9 mouse cellular contexts compared by ENCODE assay signal in genomic region chr11:99292846-99293245, GRCm38 (mm10). TPM values are rescaled to one million over a fixed set of nuclear protein-coding genes. Genes with fewer than 3 reads are reported as not detected.
DNase-seq lines count a peak whose midpoint lies in the region; ATAC-seq lines count a peak whose summit lies in the region.
"Had no signal": no experiment of that assay in that cellular context is flagged by ENCODE, and none has a peak within 500 bp of the region (broad histone marks: within the 10 kb centered on the region; RNA-seq: fewer than 3 reads in every experiment).

No protein-coding gene starts in this region.

- H3K9me3 ChIP-seq in forebrain, embryonic 11.5 days (ENCODE audit: control insufficient read depth, low read length) = no peaks in the 10 kb centered on the region
- H3K9me3 ChIP-seq in forebrain, embryonic 13.5 days (replicated peaks) = no peaks in the 10 kb centered on the region

- H3K4me2 ChIP-seq in forebrain, embryonic 11.5 days (ENCODE audit: low read depth, low read length, severe bottlenecking) = no peak overlapping the region
- no peak overlapping the region for H3K4me2 ChIP-seq in forebrain, embryonic 13.5 days
- H3K4me2 ChIP-seq: heart, embryonic 13.5 days had no signal

- no peaks in the 10 kb centered on the region for H3K36me3 ChIP-seq in forebrain, embryonic 11.5 days (ENCODE audit: control insufficient read depth, insufficient read depth, low read length)
- H3K36me3 ChIP-seq in forebrain, embryonic 13.5 days (ENCODE audit: poor library complexity, severe bottlenecking) = no peaks in the 10 kb centered on the region
- H3K36me3 ChIP-seq: heart, embryonic 13.5 days had no signal

- H3K4me3 ChIP-seq in forebrain, embryonic 11.5 days (ENCODE audit: low read depth, low read length) = no peak overlapping the region
- H3K4me3 ChIP-seq in forebrain, embryonic 13.5 days = no peak overlapping the region
- H3K4me3 ChIP-seq: heart, embryonic 13.5 days had no signal

- DNase-seq in forebrain, embryonic 11.5 days (ENCODE audit: low spot score) = peak; percentile 59
- peak; percentile 6 to 13 for DNase-seq in urinary bladder, postnatal 36 days (ENCODE audit: low spot score in 2 of 2)
- DNase-seq in urinary bladder, adult 18-20 months (ENCODE audit: low spot score in 2 of 2) = no peak
- DNase-seq in fibroblast of lung, adult 2 months (ENCODE audit: low read depth) = peak; percentile 12
- peak; percentile 20 for DNase-seq in layer of hippocampus, adult 9-11 months
- DNase-seq in testis, postnatal 10 days (ENCODE audit: low spot score) = peak; percentile 65

- H3K27me3 ChIP-seq in forebrain, embryonic 11.5 days (ENCODE audit: control insufficient read depth, insufficient read depth, low read length) = no peaks in the 10 kb centered on the region
- H3K27me3 ChIP-seq in forebrain, embryonic 13.5 days = no peaks in the 10 kb centered on the region

- ATAC-seq in forebrain, embryonic 11.5 days (replicated peaks; ENCODE audit: low FRiP score) = no peak
- no peak for ATAC-seq in forebrain, embryonic 13.5 days
- 0 out of 2 replicates have a peak, but pooled peaks have one; percentile 44 for ATAC-seq in megakaryocyte-erythroid progenitor cell, adult 5-6 weeks (replicated peaks; ENCODE audit: low FRiP score, low TSS enrichment, poor library complexity, severe bottlenecking)

- no peak overlapping the region for H3K9ac ChIP-seq in forebrain, embryonic 11.5 days (ENCODE audit: low read length)
- H3K9ac ChIP-seq in forebrain, embryonic 13.5 days = no peak overlapping the region
- H3K9ac ChIP-seq: heart, embryonic 13.5 days had no signal

- H3K27ac ChIP-seq in forebrain, embryonic 11.5 days (ENCODE audit: low read depth, low read length) = no peak overlapping the region
- H3K27ac ChIP-seq in forebrain, embryonic 13.5 days = no peak overlapping the region
- H3K27ac ChIP-seq: heart, embryonic 13.5 days had no signal

- 64% methylated on average over 5 of the region's 5 CpGs for WGBS in forebrain, embryonic 11.5 days
- 64% methylated on average over 5 of the region's 5 CpGs for WGBS in forebrain, embryonic 13.5 days

- no peaks in the 10 kb centered on the region for H3K4me1 ChIP-seq in forebrain, embryonic 11.5 days (replicated peaks; ENCODE audit: control insufficient read depth, insufficient read depth, low read length)
- no peaks in the 10 kb centered on the region for H3K4me1 ChIP-seq in forebrain, embryonic 13.5 days
- H3K4me1 ChIP-seq: heart, embryonic 13.5 days had no signal

RNA-seq across cellular contexts. Expression of gene Krt24, which starts 7.8 kb away (rescaled TPM):
- polyA plus RNA-seq in forebrain, embryonic 11.5 days (2014; fragmentation: Nextera tagmentation; extraction: Ambion mirVana) = not detected in 2 replicates
- not detected in 2 replicates for polyA plus RNA-seq in forebrain, embryonic 13.5 days (2015; fragmentation: Nextera tagmentation; extraction: Ambion mirVana)
- not detected in 2 replicates for total RNA-seq in megakaryocyte-erythroid progenitor cell, adult 5-6 weeks (2014; fragmentation: Nextera tagmentation)
- total RNA-seq in megakaryocyte-erythroid progenitor cell, adult 5-6 weeks (2017) = not detected in 2 replicates
- polyA plus RNA-seq: heart, embryonic 13.5 days had no signal

RNA-seq across cellular contexts. Expression of gene Krt25, which starts 29.9 kb away (rescaled TPM):
- polyA plus RNA-seq in forebrain, embryonic 11.5 days (2014; fragmentation: Nextera tagmentation; extraction: Ambion mirVana) = not detected in 2 replicates
- polyA plus RNA-seq in forebrain, embryonic 13.5 days (2015; fragmentation: Nextera tagmentation; extraction: Ambion mirVana) = not detected in 2 replicates
- not detected in 2 replicates for total RNA-seq in megakaryocyte-erythroid progenitor cell, adult 5-6 weeks (2014; fragmentation: Nextera tagmentation)
- not detected in 2 replicates for total RNA-seq in megakaryocyte-erythroid progenitor cell, adult 5-6 weeks (2017)
- polyA plus RNA-seq: heart, embryonic 13.5 days had no signal

RNA-seq across cellular contexts. Expression of gene Krt26, which starts 44.9 kb away (rescaled TPM):
- polyA plus RNA-seq in forebrain, embryonic 11.5 days (2014; fragmentation: Nextera tagmentation; extraction: Ambion mirVana) = not detected in 2 replicates
- polyA plus RNA-seq in forebrain, embryonic 13.5 days (2015; fragmentation: Nextera tagmentation; extraction: Ambion mirVana) = 0.09 TPM in 1 of 2 replicates, not detected in the other
- not detected in 2 replicates for total RNA-seq in megakaryocyte-erythroid progenitor cell, adult 5-6 weeks (2014; fragmentation: Nextera tagmentation)
- total RNA-seq in megakaryocyte-erythroid progenitor cell, adult 5-6 weeks (2017) = not detected in 2 replicates
- polyA plus RNA-seq: heart, embryonic 13.5 days had no signal

RNA-seq across cellular contexts. Expression of gene Krt222, which starts 49.0 kb away (rescaled TPM):
- polyA plus RNA-seq in forebrain, embryonic 11.5 days (2014; fragmentation: Nextera tagmentation; extraction: Ambion mirVana) = 0.29 and 0.59 TPM in 2 replicates
- 0.97 and 1.4 TPM in 2 replicates for polyA plus RNA-seq in forebrain, embryonic 13.5 days (2015; fragmentation: Nextera tagmentation; extraction: Ambion mirVana)
- total RNA-seq in megakaryocyte-erythroid progenitor cell, adult 5-6 weeks (2014; fragmentation: Nextera tagmentation) = not detected in 2 replicates
- total RNA-seq in megakaryocyte-erythroid progenitor cell, adult 5-6 weeks (2017) = not detected in 2 replicates

RNA-seq across cellular contexts. Expression of gene Krt27, which starts 58.1 kb away (rescaled TPM):
- not detected in 2 replicates for polyA plus RNA-seq in forebrain, embryonic 11.5 days (2014; fragmentation: Nextera tagmentation; extraction: Ambion mirVana)
- not detected in 2 replicates for polyA plus RNA-seq in forebrain, embryonic 13.5 days (2015; fragmentation: Nextera tagmentation; extraction: Ambion mirVana)
- total RNA-seq in megakaryocyte-erythroid progenitor cell, adult 5-6 weeks (2014; fragmentation: Nextera tagmentation) = not detected in 2 replicates
- not detected in 2 replicates for total RNA-seq in megakaryocyte-erythroid progenitor cell, adult 5-6 weeks (2017)
- polyA plus RNA-seq: heart, embryonic 13.5 days had no signal

Comparison
In these comparisons a context has a peak if more than half of its experiments do, and no peak if none do; other contexts are left out.
1. DNase-seq: peak in forebrain, embryonic 11.5 days (single experiment), urinary bladder, postnatal 36 days (2 of 2), fibroblast of lung, adult 2 months (single experiment), layer of hippocampus, adult 9-11 months (single experiment) and testis, postnatal 10 days (single experiment); none in urinary bladder, adult 18-20 months (0 of 2).